Mouse (Mus musculus) megakaryocyte, embryonic 14.5 days (primary cell): Measurements from ENCODE around the gene Rec8. TPM values are rescaled to one million over a fixed set of nuclear protein-coding genes. Genes with fewer than 3 reads are reported as not detected.
A peak's percentile ranks its signal among the peaks of the same experiment; 100 is the strongest.

ENCODE experiments used
- H3K27me3 ChIP-seq: replicated peaks from 2 replicates; pipeline ENCODE3; 2012; ENCODE audit warnings: inconsistent platforms
- H3K36me3 ChIP-seq: replicated peaks from 2 replicates; pipeline ENCODE3; 2012; ENCODE audit warnings: low read length, inconsistent platforms, mixed read lengths
- H3K4me1 ChIP-seq: 2 replicates; pipeline ENCODE4 v1.6.1; 2012; ENCODE audit warnings: inconsistent platforms
- H3K4me3 ChIP-seq: replicated peaks from 2 replicates; pipeline ENCODE3; 2012; ENCODE audit warnings: moderate library complexity, mild to moderate bottlenecking, inconsistent platforms
- H3K9me3 ChIP-seq: 2 replicates; pipeline ENCODE4 v1.6.1; 2012; ENCODE audit warnings: inconsistent platforms
- FLI1 ChIP-seq: IDR thresholded peaks from 2 replicates; pipeline ENCODE4 v1.6.1; 2012; ENCODE audit warnings: low read length, inconsistent platforms, mixed read lengths
- GATA1 ChIP-seq: IDR thresholded peaks from 3 replicates; pipeline ENCODE4 v1.6.1; 2012; ENCODE audit warnings: mixed read lengths, low read length, inconsistent platforms, borderline replicate concordance
- polyA plus RNA-seq: library from polyadenylated mRNA; stranded (reverse); fragments of >175 nt; gene quantifications from 2 replicates; pipeline ENCODE4 v1.2.3, GENCODE M21; 2012; ENCODE audit warnings: low replicate concordance; ENCODE audit not compliant: insufficient read depth

The Rec8 gene
- polyA plus RNA-seq, 1 experiment, result 1.4 TPM

GRCm38 (mm10) chr14:55659960-55660573 is 42.2 kb downstream of the Rec8 start, which contains the start of gene Mdp1:
Mdp1 (minus strand) TSS chr14:55660508.
- H3K9me3 ChIP-seq, result no peaks in the 10 kb centered on the region
- H3K4me1 ChIP-seq, result peaks cover 30% of the 10 kb centered on the region
- TF ChIP-seq GATA1 (no peak), FLI1 (no peak)
- peak within 1 kb of the TSS; percentile 94 for H3K4me3 ChIP-seq
- no peaks in the 10 kb centered on the region for H3K27me3 ChIP-seq
- H3K36me3 ChIP-seq, result peaks cover 61% of the 10 kb centered on the region

GRCm38 (mm10) chr14:55660636-55661035 is 42.8 kb downstream of the Rec8 start:
- H3K9me3 ChIP-seq, result no peaks in the 10 kb centered on the region
- H3K4me1 ChIP-seq, result peaks cover 24% of the 10 kb centered on the region
- H3K27me3 ChIP-seq, result no peaks in the 10 kb centered on the region
- H3K4me3 ChIP-seq, result peak overlapping the region; percentile 94
- no peak for TF ChIP-seq GATA1
- no peak for TF ChIP-seq FLI1
- peaks cover 62% of the 10 kb centered on the region for H3K36me3 ChIP-seq

- Histone ChIP-seq H3K36me3 (peaks cover 48% of the 10 kb centered on the region), H3K27me3 (no peaks in the 10 kb centered on the region), H3K4me3 (peak overlapping the region; percentile 99), H3K9me3 (no peaks in the 10 kb centered on the region), H3K4me1 (peaks cover 43% of the 10 kb centered on the region)
- TF ChIP-seq FLI1, result no peak
- TF ChIP-seq GATA1, result no peak
Observed at GRCm38 (mm10) chr14:55671486-55671832, 53.6 kb downstream of the Rec8 start.

GRCm38 (mm10) chr14:55671833-55672740 is 54.2 kb downstream of the Rec8 start, which contains the start of the genes Gmpr2 and Nedd8:
Gmpr2 (plus strand) TSS chr14:55671941.
Nedd8 (minus strand) TSS chr14:55672124.
- peak within 1 kb of the TSS; percentile 99 for H3K4me3 ChIP-seq
- TF ChIP-seq FLI1 (no peak), GATA1 (no peak)
- peaks cover 43% of the 10 kb centered on the region for H3K4me1 ChIP-seq
- no peaks in the 10 kb centered on the region for H3K9me3 ChIP-seq
- no peaks in the 10 kb centered on the region for H3K27me3 ChIP-seq
- peaks cover 49% of the 10 kb centered on the region for H3K36me3 ChIP-seq

- Histone ChIP-seq H3K9me3 (no peaks in the 10 kb centered on the region), H3K27me3 (no peaks in the 10 kb centered on the region), H3K4me3 (peak overlapping the region; percentile 99), H3K4me1 (peaks cover 42% of the 10 kb centered on the region), H3K36me3 (peaks cover 55% of the 10 kb centered on the region)
- TF ChIP-seq GATA1, result no peak
- TF ChIP-seq FLI1, result no peak
Observed at GRCm38 (mm10) chr14:55672741-55673060, 54.9 kb downstream of the Rec8 start.

Other genes with a start within 250 kb of the Rec8 start
- 17.5 and 33.7 TPM in 2 replicates for gene Dhrs4, start 139.3 kb upstream of the Rec8 start, polyA plus RNA-seq
- 1.9 TPM in 1 of 2 replicates, not detected in the other for gene Carmil3, start 127.4 kb upstream of the Rec8 start, polyA plus RNA-seq
- gene Cpne6, start 107.6 kb upstream of the Rec8 start, polyA plus RNA-seq, result not detected in 2 replicates
- not detected in 2 replicates for gene Nrl, start 93.1 kb upstream of the Rec8 start, polyA plus RNA-seq
- gene Pck2, start 77.8 kb upstream of the Rec8 start, polyA plus RNA-seq, result 19.1 and 50.7 TPM in 2 replicates
- gene Dcaf11, start 58.0 kb upstream of the Rec8 start, polyA plus RNA-seq, result 11.5 and 17.6 TPM in 2 replicates
- gene A730061H03Rik, start 57.6 kb upstream of the Rec8 start, polyA plus RNA-seq, result not detected in 2 replicates
- gene Fitm1, start 42.4 kb upstream of the Rec8 start, polyA plus RNA-seq, result not detected in 2 replicates
- 66.3 and 162 TPM in 2 replicates for gene Psme1, start 39.9 kb upstream of the Rec8 start, polyA plus RNA-seq
- gene Emc9, start 32.7 kb upstream of the Rec8 start, polyA plus RNA-seq, result 2.0 and 18.9 TPM in 2 replicates
- gene Psme2, start 26.9 kb upstream of the Rec8 start, polyA plus RNA-seq, result 23.2 and 78.2 TPM in 2 replicates
- 17.1 and 20.4 TPM in 2 replicates for gene Rnf31, start 26.3 kb upstream of the Rec8 start, polyA plus RNA-seq
- gene Irf9, start 14.5 kb upstream of the Rec8 start, polyA plus RNA-seq, result 40.0 and 114 TPM in 2 replicates
- 12.4 and 38.3 TPM in 2 replicates for gene Ipo4, start 17.9 kb downstream of the Rec8 start, polyA plus RNA-seq
- gene Gm49378, start 19.9 kb downstream of the Rec8 start, polyA plus RNA-seq, result 0.64 and 4.9 TPM in 2 replicates
- gene Tm9sf1, start 25.8 kb downstream of the Rec8 start, polyA plus RNA-seq, result 5.8 and 9.0 TPM in 2 replicates
- gene Tssk4, start 32.1 kb downstream of the Rec8 start, polyA plus RNA-seq, result 0.23 TPM in 1 of 2 replicates, not detected in the other
- gene Mdp1, start 42.5 kb downstream of the Rec8 start, polyA plus RNA-seq, result 3.3 and 20.1 TPM in 2 replicates
- 12.5 and 39.5 TPM in 2 replicates for gene Gmpr2, start 53.9 kb downstream of the Rec8 start, polyA plus RNA-seq
- gene Nedd8, start 54.1 kb downstream of the Rec8 start, polyA plus RNA-seq, result 10.8 and 102 TPM in 2 replicates
- 15.6 and 18.7 TPM in 2 replicates for gene Tinf2, start 63.8 kb downstream of the Rec8 start, polyA plus RNA-seq
- gene Tgm1, start 95.9 kb downstream of the Rec8 start, polyA plus RNA-seq, result 1.1 and 2.7 TPM in 2 replicates
- 9.5 and 9.9 TPM in 2 replicates for gene Rabggta, start 104.2 kb downstream of the Rec8 start, polyA plus RNA-seq
- 1.2 and 3.7 TPM in 2 replicates for gene Dhrs1, start 127.7 kb downstream of the Rec8 start, polyA plus RNA-seq
- 18.3 and 25.1 TPM in 2 replicates for gene Nop9, start 127.7 kb downstream of the Rec8 start, polyA plus RNA-seq
- gene Cideb, start 140.4 kb downstream of the Rec8 start, polyA plus RNA-seq, result 1.5 and 3.3 TPM in 2 replicates
- 3.2 and 5.6 TPM in 2 replicates for gene Ltb4r2, start 143.4 kb downstream of the Rec8 start, polyA plus RNA-seq
- 24.2 and 36.1 TPM in 2 replicates for gene Ltb4r1, start 147.9 kb downstream of the Rec8 start, polyA plus RNA-seq
- gene Adcy4, start 166.1 kb downstream of the Rec8 start, polyA plus RNA-seq, result not detected in 2 replicates
- gene Ripk3, start 170.8 kb downstream of the Rec8 start, polyA plus RNA-seq, result 38.4 and 95.9 TPM in 2 replicates
- gene Nfatc4, start 205.1 kb downstream of the Rec8 start, polyA plus RNA-seq, result 0.08 TPM in 1 of 2 replicates, not detected in the other
- 0.61 and 1.4 TPM in 2 replicates for gene Nynrin, start 236.0 kb downstream of the Rec8 start, polyA plus RNA-seq